Mouse (Mus musculus): ENCODE results near the gene Ilvbl. TPM values are rescaled to one million over a fixed set of nuclear protein-coding genes. Genes with fewer than 3 reads are reported as not detected.

Gene Ilvbl
- polyA plus RNA-seq (2017; shearing (Covaris generic)): 89.5 TPM

GRCm38 (mm10) chr10:78574250-78575104 is at the start of gene Ilvbl:
Gene Ilvbl, plus strand, starts transcription at chr10:78574346.

GRCm38 (mm10) chr10:78591406-78592328 is 17.5 kb downstream of the Ilvbl start, which contains the start of gene Syde1:
Gene Syde1, minus strand, starts transcription at chr10:78591964.

GRCm38 (mm10) chr10:78617974-78618373 is 43.8 kb downstream of the Ilvbl start, which contains the start of gene Olfr1357:
Gene Olfr1357, minus strand, starts transcription at chr10:78618074.

Other genes with a start within 250 kb of the Ilvbl start
- gene Agpat3, start 221.9 kb upstream of the Ilvbl start, polyA plus RNA-seq (2017; shearing (Covaris generic)): 156 TPM
- 318 TPM for gene Rrp1, start 161.3 kb upstream of the Ilvbl start, polyA plus RNA-seq (2017; shearing (Covaris generic))
- 147 TPM for gene Cstb, start 148.7 kb upstream of the Ilvbl start, polyA plus RNA-seq (2017; shearing (Covaris generic))
- gene Pdxk, start 109.4 kb upstream of the Ilvbl start, polyA plus RNA-seq (2017; shearing (Covaris generic)): 15.3 TPM
- not detected for gene Olfr1358, start 56.9 kb upstream of the Ilvbl start, polyA plus RNA-seq (2017; shearing (Covaris generic))
- gene Syde1, start 17.6 kb downstream of the Ilvbl start, polyA plus RNA-seq (2017; shearing (Covaris generic)): 1.0 TPM
- gene Olfr1357, start 43.7 kb downstream of the Ilvbl start, polyA plus RNA-seq (2017; shearing (Covaris generic)): not detected
- gene Casp14, start 143.9 kb downstream of the Ilvbl start, polyA plus RNA-seq (2017; shearing (Covaris generic)): not detected
- gene Ccdc105, start 178.7 kb downstream of the Ilvbl start, polyA plus RNA-seq (2017; shearing (Covaris generic)): not detected
- not detected for gene Slc1a6, start 206.2 kb downstream of the Ilvbl start, polyA plus RNA-seq (2017; shearing (Covaris generic))